Mouse (Mus musculus): ENCODE results near the gene Lamp3. TPM values are rescaled to one million over a fixed set of nuclear protein-coding genes. Genes with fewer than 3 reads are reported as not detected.

The Lamp3 gene
- total RNA-seq (2023): 0.39 to 1.0 TPM (median 0.69 TPM) in 4 replicates

DNA sequence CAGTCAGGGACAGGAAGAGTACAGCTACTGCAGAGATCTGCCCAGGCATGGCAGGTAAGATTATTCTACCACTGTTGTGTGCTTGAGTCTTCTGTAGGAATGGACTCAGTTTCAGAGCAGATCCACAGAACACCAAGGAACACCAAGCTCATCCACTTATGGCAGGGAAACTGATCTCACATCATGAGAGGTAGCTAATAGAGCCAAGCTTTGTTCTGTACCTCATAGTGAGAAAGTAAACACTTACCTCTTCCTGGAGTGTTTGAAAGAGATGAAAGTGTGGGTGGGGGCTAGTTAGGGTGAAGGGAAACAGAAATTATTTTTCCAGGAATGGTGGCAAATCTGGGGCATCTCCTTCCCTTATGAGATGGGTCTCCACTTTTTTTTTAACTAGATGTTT, at the start of gene Lamp3:
Gene Lamp3 (minus strand): TSS at position 160 of the 400 bp plus-strand sequence.

DNA sequence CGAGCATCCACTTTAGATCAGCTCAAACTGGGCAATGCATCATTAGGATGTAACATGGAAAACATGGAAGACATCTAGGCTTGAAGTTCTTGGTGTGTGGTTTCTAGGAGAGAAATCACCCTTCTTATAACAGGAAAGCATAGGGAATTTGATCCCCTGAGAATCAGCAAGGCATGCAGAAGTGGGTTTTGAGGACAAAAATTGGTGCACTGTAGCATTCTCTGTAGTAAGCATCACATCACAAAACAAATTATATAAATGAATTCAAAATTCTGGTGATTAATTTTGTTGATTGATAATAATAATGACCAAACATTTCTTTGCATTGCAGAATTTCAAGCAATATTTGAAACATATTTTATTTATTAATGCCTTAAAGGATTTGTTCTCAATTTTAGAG, 76.4 kb downstream of the Lamp3 start, which contains the start of gene Olfr171:
Gene Olfr171 (minus strand): TSS at position 101 of the 400 bp plus-strand sequence.

DNA sequence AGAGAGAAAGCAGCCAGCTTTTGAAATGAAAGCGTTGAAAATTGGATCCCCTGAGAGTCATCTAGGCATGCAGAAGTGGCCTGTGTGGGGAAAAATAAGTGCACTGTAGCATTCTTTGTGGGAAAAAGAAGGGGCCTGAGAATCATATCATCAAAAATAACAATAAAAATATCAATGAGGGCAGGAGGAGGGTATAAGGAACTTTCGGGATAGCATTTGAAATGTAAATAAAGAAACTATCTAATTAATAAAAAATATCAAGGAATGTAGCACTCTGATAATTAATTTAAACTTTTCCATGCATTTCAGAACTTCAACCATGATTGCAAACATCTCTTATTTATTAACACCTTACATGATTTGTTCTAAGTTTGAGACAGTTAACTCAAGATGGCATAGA, 94.4 kb downstream of the Lamp3 start, which contains the start of gene Olfr170:
Gene Olfr170 (minus strand): TSS at position 101 of the 400 bp plus-strand sequence.

Other genes with a start within 250 kb of the Lamp3 start
- gene Olfr166, start 222.7 kb downstream of the Lamp3 start, total RNA-seq (2023): 0.30 to 0.95 TPM (median 0.63 TPM) in 4 replicates
- not detected in 4 replicates for gene Olfr167, start 184.1 kb downstream of the Lamp3 start, total RNA-seq (2023)
- gene Olfr168, start 170.8 kb downstream of the Lamp3 start, total RNA-seq (2023): not detected in 4 replicates
- gene Olfr169, start 134.6 kb downstream of the Lamp3 start, total RNA-seq (2023): not detected in 4 replicates
- gene Olfr170, start 94.5 kb downstream of the Lamp3 start, total RNA-seq (2023): not detected in 4 replicates
- not detected in 4 replicates for gene Olfr171, start 76.5 kb downstream of the Lamp3 start, total RNA-seq (2023)
- 196 to 217 TPM (median 208 TPM) in 4 replicates for gene B3gnt5, start 53.8 kb upstream of the Lamp3 start, total RNA-seq (2023)

All from B cell, adult 62 days (primary cell).